In genomic region chr6:52162611-52163365, GRCm38 (mm10) we compare ENCODE assay signal across 11 mouse cellular contexts. TPM values are rescaled to one million over a fixed set of nuclear protein-coding genes. Genes with fewer than 3 reads are reported as not detected.
DNase-seq lines count a peak whose midpoint lies in the region; ATAC-seq and TF ChIP-seq lines count a peak whose summit lies in the region.
"Had no signal": no experiment of that assay in that cellular context is flagged by ENCODE, and none has a peak within 500 bp of the region (broad histone marks: within the 10 kb centered on the region; RNA-seq: fewer than 3 reads in every experiment).

No protein-coding gene starts in this region.

- TF ChIP-seq EP300 in liver, postnatal 0 days (IDR thresholded peaks at IDR 0.05; ENCODE audit: low read depth) = no peak

- WGBS in kidney, embryonic 16.5 days = 25% methylated on average over 14 of the region's 14 CpGs
- 1% methylated on average over 14 of the region's 14 CpGs for WGBS in hindbrain, embryonic 11.5 days
- 23% methylated on average over 14 of the region's 14 CpGs for WGBS in liver, postnatal 0 days (ENCODE audit: insufficient replicate concordance)

- peak overlapping the region; percentile 83 for H3K27ac ChIP-seq in kidney, embryonic 16.5 days (ENCODE audit: low read length)
- H3K27ac ChIP-seq in hindbrain, embryonic 11.5 days (ENCODE audit: low read depth, low read length) = peak overlapping the region; percentile 100
- H3K27ac ChIP-seq in liver, postnatal 0 days (ENCODE audit: low read depth) = 0 out of 2 replicates have a peak overlapping the region, but pooled peaks have one; percentile 13

- no peaks in the 10 kb centered on the region for H3K9me3 ChIP-seq in kidney, embryonic 16.5 days (ENCODE audit: low read length)
- H3K9me3 ChIP-seq in hindbrain, embryonic 11.5 days (ENCODE audit: control insufficient read depth, low read length) = no peaks in the 10 kb centered on the region
- H3K9me3 ChIP-seq in liver, postnatal 0 days (ENCODE audit: low read length) = no peaks in the 10 kb centered on the region

- DNase-seq in kidney, postnatal 14 days = no peak
- DNase-seq in embryo, embryonic 11 days = peak; percentile 44
- peak; percentile 72 for DNase-seq in hindbrain, embryonic 11.5 days (ENCODE audit: low spot score)
- DNase-seq in liver, postnatal 0 days = no peak
- no peak for DNase-seq in layer of hippocampus, adult 9-10 months (ENCODE audit: low spot score)
- no peak for DNase-seq in layer of hippocampus, adult 8-10 months (ENCODE audit: low spot score in 2 of 2)
- DNase-seq in spleen, adult 18-20 months = no peak
- DNase-seq: cerebellum, adult 11-12 months; gastrocnemius, postnatal 25 days; right cerebral cortex, postnatal 14 days had no signal

- peak overlapping the region; percentile 49 for H3K4me3 ChIP-seq in kidney, embryonic 16.5 days (ENCODE audit: low read length)
- peak overlapping the region; percentile 76 for H3K4me3 ChIP-seq in hindbrain, embryonic 11.5 days (ENCODE audit: low read depth, low read length)
- H3K4me3 ChIP-seq in liver, postnatal 0 days (ENCODE audit: low read depth, low read length) = peak overlapping the region; percentile 32

- peaks cover 86% of the 10 kb centered on the region for H3K4me1 ChIP-seq in kidney, embryonic 16.5 days (ENCODE audit: insufficient read depth, low read length)
- no peaks in the 10 kb centered on the region for H3K4me1 ChIP-seq in hindbrain, embryonic 11.5 days (replicated peaks; ENCODE audit: control insufficient read depth, insufficient read depth, low read length)
- peaks cover 9% of the 10 kb centered on the region for H3K4me1 ChIP-seq in liver, postnatal 0 days (ENCODE audit: insufficient read depth)

- no peak for TF ChIP-seq CTCF in liver, postnatal 0 days (IDR thresholded peaks at IDR 0.05; ENCODE audit: low read depth)

- no peaks in the 10 kb centered on the region for H3K27me3 ChIP-seq in kidney, embryonic 16.5 days (ENCODE audit: insufficient read depth, low read length)
- peaks cover 20% of the 10 kb centered on the region for H3K27me3 ChIP-seq in hindbrain, embryonic 11.5 days (ENCODE audit: control insufficient read depth, insufficient read depth, low read length)
- peaks cover 98% of the 10 kb centered on the region for H3K27me3 ChIP-seq in liver, postnatal 0 days (ENCODE audit: insufficient read depth, low read length)

- no peaks in the 10 kb centered on the region for H3K36me3 ChIP-seq in kidney, embryonic 16.5 days (ENCODE audit: insufficient read depth, low read length)
- no peaks in the 10 kb centered on the region for H3K36me3 ChIP-seq in hindbrain, embryonic 11.5 days (ENCODE audit: control insufficient read depth, insufficient read depth, low read length)
- H3K36me3 ChIP-seq in liver, postnatal 0 days (replicated peaks; ENCODE audit: insufficient read depth, low read length) = no peaks in the 10 kb centered on the region

- no peak for ATAC-seq in kidney, embryonic 16.5 days (ENCODE audit: low FRiP score, low TSS enrichment)
- no peak for ATAC-seq in hindbrain, embryonic 11.5 days (ENCODE audit: low FRiP score)
- no peak for ATAC-seq in liver, postnatal 0 days

- H3K9ac ChIP-seq in kidney, embryonic 16.5 days (replicated peaks; ENCODE audit: low read length) = peak overlapping the region; percentile 75
- H3K9ac ChIP-seq in hindbrain, embryonic 11.5 days (ENCODE audit: low read depth, low read length) = peak overlapping the region; percentile 98
- H3K9ac ChIP-seq in liver, postnatal 0 days (replicated peaks) = peak overlapping the region; percentile 32; the same call in 1 of the 2 replicates

- H3K4me2 ChIP-seq in kidney, embryonic 16.5 days (replicated peaks; ENCODE audit: low read depth, low read length) = peak overlapping the region; percentile 70
- H3K4me2 ChIP-seq in hindbrain, embryonic 11.5 days (replicated peaks; ENCODE audit: low read depth, low read length) = peak overlapping the region; percentile 88
- peak overlapping the region; percentile 41 for H3K4me2 ChIP-seq in liver, postnatal 0 days (ENCODE audit: low read depth, low read length)

RNA-seq across cellular contexts. Expression of gene Hoxa2, which starts 1.8 kb away (rescaled TPM):
- 2.1 and 2.6 TPM in 2 replicates for polyA plus RNA-seq in kidney, embryonic 16.5 days (2015; fragmentation: Nextera tagmentation; extraction: Ambion mirVana)
- 63.7 and 68.1 TPM in 2 replicates for polyA plus RNA-seq in hindbrain, embryonic 11.5 days (2014; fragmentation: Nextera tagmentation; extraction: Ambion mirVana)
- polyA plus RNA-seq in liver, postnatal 0 days (2015; fragmentation: Nextera tagmentation; extraction: Ambion mirVana) = 0.39 and 0.63 TPM in 2 replicates
- not detected for total RNA-seq in layer of hippocampus, adult 8-10 months (2022)

RNA-seq across cellular contexts. Expression of gene Hoxa1, which starts 4.7 kb away (rescaled TPM):
- polyA plus RNA-seq in kidney, embryonic 16.5 days (2015; fragmentation: Nextera tagmentation; extraction: Ambion mirVana) = 0.81 and 0.82 TPM in 2 replicates
- polyA plus RNA-seq in hindbrain, embryonic 11.5 days (2014; fragmentation: Nextera tagmentation; extraction: Ambion mirVana) = 4.0 and 4.1 TPM in 2 replicates
- 0.11 and 0.16 TPM in 2 replicates for polyA plus RNA-seq in liver, postnatal 0 days (2015; fragmentation: Nextera tagmentation; extraction: Ambion mirVana)
- total RNA-seq in layer of hippocampus, adult 8-10 months (2022) = not detected

RNA-seq across cellular contexts. Expression of gene 5730596B20Rik, which starts 14.5 kb away (rescaled TPM):
- 1.7 and 2.5 TPM in 2 replicates for polyA plus RNA-seq in kidney, embryonic 16.5 days (2015; fragmentation: Nextera tagmentation; extraction: Ambion mirVana)
- 4.9 and 5.4 TPM in 2 replicates for polyA plus RNA-seq in hindbrain, embryonic 11.5 days (2014; fragmentation: Nextera tagmentation; extraction: Ambion mirVana)
- not detected in 2 replicates for polyA plus RNA-seq in liver, postnatal 0 days (2015; fragmentation: Nextera tagmentation; extraction: Ambion mirVana)
- total RNA-seq in layer of hippocampus, adult 8-10 months (2022) = not detected
- total RNA-seq: gastrocnemius, postnatal 25 days had no signal

RNA-seq across cellular contexts. Expression of gene Hoxa4, which starts 28.8 kb away (rescaled TPM):
- 1.2 and 1.4 TPM in 2 replicates for polyA plus RNA-seq in kidney, embryonic 16.5 days (2015; fragmentation: Nextera tagmentation; extraction: Ambion mirVana)
- polyA plus RNA-seq in hindbrain, embryonic 11.5 days (2014; fragmentation: Nextera tagmentation; extraction: Ambion mirVana) = 11.9 and 12.8 TPM in 2 replicates
- polyA plus RNA-seq in liver, postnatal 0 days (2015; fragmentation: Nextera tagmentation; extraction: Ambion mirVana) = 0.13 and 0.30 TPM in 2 replicates
- not detected for total RNA-seq in layer of hippocampus, adult 8-10 months (2022)

RNA-seq across cellular contexts. Expression of gene Hoxa5, which starts 41.6 kb away (rescaled TPM):
- polyA plus RNA-seq in kidney, embryonic 16.5 days (2015; fragmentation: Nextera tagmentation; extraction: Ambion mirVana) = 9.0 and 9.5 TPM in 2 replicates
- polyA plus RNA-seq in hindbrain, embryonic 11.5 days (2014; fragmentation: Nextera tagmentation; extraction: Ambion mirVana) = 23.8 and 39.3 TPM in 2 replicates
- polyA plus RNA-seq in liver, postnatal 0 days (2015; fragmentation: Nextera tagmentation; extraction: Ambion mirVana) = 0.58 and 0.73 TPM in 2 replicates
- not detected for total RNA-seq in layer of hippocampus, adult 8-10 months (2022)

Comparison
In these comparisons a context has a peak if more than half of its experiments do, and no peak if none do; other contexts are left out.
1. H3K27ac ChIP-seq: peak in every context shown above with its lines; median percentile 100 in hindbrain, embryonic 11.5 days; 83 in kidney, embryonic 16.5 days; 13 in liver, postnatal 0 days.
2. H3K9ac ChIP-seq: peak in every context shown above with its lines; median percentile 98 in hindbrain, embryonic 11.5 days; 75 in kidney, embryonic 16.5 days; 32 in liver, postnatal 0 days.
3. DNase-seq: peak in embryo, embryonic 11 days (single experiment) and hindbrain, embryonic 11.5 days (single experiment); none in kidney, postnatal 14 days (single experiment), liver, postnatal 0 days (single experiment), layer of hippocampus, adult 9-10 months (single experiment), layer of hippocampus, adult 8-10 months (0 of 2) and spleen, adult 18-20 months (0 of 2).
4. RNA of gene Hoxa2, which starts 1.8 kb away (polyA plus RNA-seq): 63.7 to 68.1 TPM in hindbrain, embryonic 11.5 days; 2.1 to 2.6 TPM in kidney, embryonic 16.5 days and 0.39 to 0.63 TPM in liver, postnatal 0 days; every median in the first group is over 10 times any median in the second.
5. Peak in every context shown above with its lines, with median percentiles within 50 percentile points of each other: H3K4me2 ChIP-seq and H3K4me3 ChIP-seq.